Mouse (Mus musculus): Measurements from ENCODE around the gene H13. TPM values are rescaled to one million over a fixed set of nuclear protein-coding genes. Genes with fewer than 3 reads are reported as not detected.

H13 gene
- polyA plus RNA-seq, 1 experiment from 2014 or later, result 155 TPM

- peak overlapping the region; percentile 97 for H3K27ac ChIP-seq (replicated peaks)
- H3K4me2 ChIP-seq, result peak overlapping the region; percentile 95
- peaks cover 57% of the 10 kb centered on the region for H3K4me1 ChIP-seq (replicated peaks)
- peak overlapping the region; percentile 100 for H3K4me3 ChIP-seq
- H3K9me3 ChIP-seq, result no peaks in the 10 kb centered on the region
- WGBS, result 61% methylated on average over 9 of the region's 9 CpGs
- H3K27me3 ChIP-seq, result no peaks in the 10 kb centered on the region
- peaks cover 40% of the 10 kb centered on the region for H3K36me3 ChIP-seq
- H3K9ac ChIP-seq, result peak overlapping the region; percentile 99
- ATAC-seq (ENCODE audit: low read depth), result 0 out of 2 replicates have a peak, but pooled peaks have one; percentile 6
These were observed 1.9 kb downstream of the H13 start for GRCm38 (mm10) chr2:152670983-152671641.

DNA sequence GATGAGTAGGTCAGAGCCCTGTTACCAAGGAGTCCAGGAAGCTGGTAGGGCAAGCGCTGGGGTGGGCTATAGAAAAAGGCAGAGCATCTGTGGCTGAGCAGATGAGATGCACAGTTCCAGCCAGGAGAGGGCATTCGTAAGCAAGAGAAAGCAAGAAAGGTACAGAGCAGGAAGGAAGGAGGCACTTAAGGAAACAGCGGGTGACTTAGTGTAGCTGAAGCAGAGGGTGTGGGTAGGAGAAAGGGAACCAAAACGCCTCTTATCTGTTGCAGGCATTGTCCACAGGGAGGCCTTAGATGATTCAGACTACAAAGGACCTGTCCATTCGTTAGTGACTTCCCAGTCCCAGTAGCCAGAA is 2.4 kb downstream of the H13 start:
- Histone ChIP-seq H3K4me1 (replicated peaks) (peaks cover 57% of the 10 kb centered on the region), H3K9me3 (no peaks in the 10 kb centered on the region), H3K27ac (replicated peaks) (peak overlapping the region; percentile 97), H3K36me3 (peaks cover 45% of the 10 kb centered on the region), H3K27me3 (no peaks in the 10 kb centered on the region), H3K9ac (peak overlapping the region; percentile 99), H3K4me2 (peak overlapping the region; percentile 95), H3K4me3 (peak overlapping the region; percentile 100)
- WGBS, result 36% methylated on average over 5 of the region's 5 CpGs
- ATAC-seq (ENCODE audit: low read depth), result peak; percentile 32

DNA sequence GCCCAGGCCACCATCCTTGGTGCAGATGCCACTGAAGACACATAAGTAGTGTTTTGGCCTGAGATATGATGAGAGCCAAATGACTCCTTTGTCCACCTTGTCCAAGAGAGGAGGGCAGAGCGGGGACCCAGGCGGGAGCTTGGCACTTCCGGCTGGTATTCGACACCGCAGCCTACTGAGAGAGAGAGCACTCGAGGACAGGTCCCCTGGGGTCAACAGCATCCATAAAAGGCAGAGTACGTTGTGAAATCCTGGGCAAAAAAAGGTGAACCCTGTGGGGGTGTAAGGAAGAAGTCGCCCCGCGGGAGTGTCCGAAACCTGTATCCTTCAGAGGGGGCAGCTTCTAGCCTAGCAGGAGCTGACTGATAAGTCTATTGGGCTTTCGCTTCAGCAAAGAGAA is 2.9 kb downstream of the H13 start:
- peaks cover 57% of the 10 kb centered on the region for H3K4me1 ChIP-seq (replicated peaks)
- no peak for ATAC-seq (ENCODE audit: low read depth)
- no peaks in the 10 kb centered on the region for H3K9me3 ChIP-seq
- peak overlapping the region; percentile 95 for H3K4me2 ChIP-seq
- WGBS, result 74% methylated on average over 12 of the region's 12 CpGs
- peak overlapping the region; percentile 100 for H3K4me3 ChIP-seq
- peaks cover 50% of the 10 kb centered on the region for H3K36me3 ChIP-seq
- H3K27ac ChIP-seq (replicated peaks), result no peak overlapping the region; the same call in 1 of the 2 replicates
- peak overlapping the region; percentile 99 for H3K9ac ChIP-seq
- no peaks in the 10 kb centered on the region for H3K27me3 ChIP-seq

GRCm38 (mm10) chr2:152674148-152674547 is 4.9 kb downstream of the H13 start:
- Histone ChIP-seq H3K9me3 (no peaks in the 10 kb centered on the region), H3K36me3 (peaks cover 70% of the 10 kb centered on the region), H3K4me2 (no peak overlapping the region), H3K27me3 (no peaks in the 10 kb centered on the region), H3K4me3 (no peak overlapping the region), H3K9ac (no peak overlapping the region), H3K27ac (replicated peaks) (no peak overlapping the region), H3K4me1 (replicated peaks) (peaks cover 62% of the 10 kb centered on the region)
- WGBS, result 83% methylated on average over 11 of the region's 11 CpGs
- no peak for ATAC-seq (ENCODE audit: low read depth)

DNA sequence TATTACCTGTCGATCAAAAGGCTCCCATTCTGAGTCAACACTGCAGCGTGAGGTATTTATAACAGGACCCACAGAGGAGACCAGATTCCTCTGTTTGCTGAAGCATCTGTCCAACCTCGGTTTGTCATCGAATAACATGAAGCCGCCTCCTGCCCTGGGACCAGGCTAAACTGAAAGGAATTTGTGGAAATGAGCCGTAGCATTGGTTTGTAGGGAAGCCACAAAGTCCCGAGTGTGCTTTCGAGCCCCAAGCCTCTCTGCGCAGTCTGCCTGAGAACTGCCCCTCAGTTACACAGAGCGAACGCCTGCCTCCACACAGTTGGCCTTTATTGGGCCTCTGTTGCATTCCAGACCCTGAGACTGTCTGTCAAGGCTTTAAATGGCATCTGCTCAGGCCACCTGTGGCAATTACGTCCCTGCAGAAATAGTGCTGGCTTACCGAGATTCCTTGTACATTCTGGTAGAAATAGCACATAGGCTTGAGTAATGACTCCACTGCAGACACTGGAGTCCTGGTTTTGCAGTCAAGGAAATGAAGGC is 6.1 kb downstream of the H13 start:
- 76% methylated on average over 13 of the region's 13 CpGs for WGBS
- Histone ChIP-seq H3K4me2 (no peak overlapping the region), H3K9me3 (no peaks in the 10 kb centered on the region), H3K4me3 (no peak overlapping the region), H3K36me3 (peaks cover 82% of the 10 kb centered on the region), H3K9ac (no peak overlapping the region), H3K27me3 (no peaks in the 10 kb centered on the region), H3K4me1 (replicated peaks) (peaks cover 72% of the 10 kb centered on the region), H3K27ac (replicated peaks) (no peak overlapping the region)
- ATAC-seq (ENCODE audit: low read depth), result no peak

DNA sequence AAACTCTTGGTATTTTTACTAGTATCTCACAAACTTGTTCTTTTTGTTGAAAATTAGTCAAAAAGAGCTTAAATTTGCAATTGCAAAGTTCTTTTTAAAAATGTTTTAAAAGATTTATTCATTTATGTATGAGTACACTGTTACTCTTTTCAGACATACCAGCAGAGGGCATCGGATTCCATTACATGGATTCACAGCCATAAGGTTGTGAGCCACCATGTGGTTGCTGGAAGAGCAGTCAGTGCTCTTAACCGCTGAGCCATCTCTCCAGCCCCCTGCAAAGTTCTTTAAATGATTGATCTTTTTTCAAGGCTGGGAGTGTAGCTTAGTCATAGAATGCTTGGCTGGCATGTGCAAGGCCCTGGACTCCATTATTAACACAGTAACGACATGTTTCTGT is 9.0 kb downstream of the H13 start:
- no peaks in the 10 kb centered on the region for H3K27me3 ChIP-seq
- no peaks in the 10 kb centered on the region for H3K9me3 ChIP-seq
- H3K27ac ChIP-seq (replicated peaks), result no peak overlapping the region
- peak; percentile 51; the same call in 1 of the 2 replicates for ATAC-seq (ENCODE audit: low read depth)
- H3K36me3 ChIP-seq, result peaks cover 95% of the 10 kb centered on the region
- H3K9ac ChIP-seq, result no peak overlapping the region
- H3K4me3 ChIP-seq, result no peak overlapping the region
- H3K4me1 ChIP-seq (replicated peaks), result peaks cover 44% of the 10 kb centered on the region
- WGBS, result 68% methylated on average over 3 of the region's 3 CpGs
- H3K4me2 ChIP-seq, result no peak overlapping the region

GRCm38 (mm10) chr2:152678925-152679324 is 9.7 kb downstream of the H13 start:
- H3K9ac ChIP-seq, result peak overlapping the region; percentile 23; the same call in 1 of the 2 replicates
- no peak overlapping the region for H3K4me2 ChIP-seq
- H3K36me3 ChIP-seq, result peaks cover 99% of the 10 kb centered on the region
- H3K27me3 ChIP-seq, result no peaks in the 10 kb centered on the region
- H3K9me3 ChIP-seq, result no peaks in the 10 kb centered on the region
- ATAC-seq (ENCODE audit: low read depth), result no peak
- WGBS, result 92% methylated on average over 5 of the region's 5 CpGs
- no peak overlapping the region for H3K4me3 ChIP-seq
- peaks cover 40% of the 10 kb centered on the region for H3K4me1 ChIP-seq (replicated peaks)
- no peak overlapping the region for H3K27ac ChIP-seq (replicated peaks)

DNA sequence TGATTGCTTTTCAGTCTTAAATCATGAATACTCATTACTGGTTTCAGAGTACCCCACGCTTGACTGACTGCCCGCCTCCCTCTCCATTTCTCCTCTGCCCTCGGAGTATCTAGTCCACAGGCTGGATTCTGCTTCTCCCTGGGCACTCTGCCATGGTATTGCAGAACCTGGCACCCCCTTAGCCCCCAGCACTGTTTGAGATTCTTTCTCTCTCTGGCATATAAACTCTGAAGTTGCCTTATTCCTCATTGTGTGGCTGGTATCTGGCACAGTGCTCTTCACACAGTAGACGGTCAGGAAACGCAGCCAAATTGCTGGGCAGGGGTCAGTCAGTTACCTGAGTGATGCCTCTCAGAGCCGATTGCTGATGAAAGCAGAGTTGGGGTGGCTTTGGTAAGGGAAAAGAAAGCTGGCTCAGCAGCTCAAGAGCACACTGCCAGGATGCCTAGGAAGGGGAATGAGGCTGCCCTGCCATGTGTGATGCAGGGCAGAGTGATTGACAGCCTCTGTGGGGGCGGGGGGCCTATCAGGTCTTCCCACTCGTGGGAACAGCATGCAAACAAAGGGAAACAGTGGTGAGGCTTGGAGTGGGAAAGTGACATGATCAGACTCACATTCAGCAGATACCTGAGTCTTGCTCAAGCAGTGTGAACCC is 10.6 kb downstream of the H13 start:
- WGBS, result 80% methylated on average over 8 of the region's 8 CpGs
- peaks cover 31% of the 10 kb centered on the region for H3K4me1 ChIP-seq (replicated peaks)
- H3K36me3 ChIP-seq, result peaks cover 100% of the 10 kb centered on the region
- no peak overlapping the region for H3K4me3 ChIP-seq
- H3K9ac ChIP-seq, result no peak overlapping the region
- peak; percentile 48 for ATAC-seq (ENCODE audit: low read depth)
- H3K9me3 ChIP-seq, result no peaks in the 10 kb centered on the region
- no peaks in the 10 kb centered on the region for H3K27me3 ChIP-seq
- H3K4me2 ChIP-seq, result no peak overlapping the region
- H3K27ac ChIP-seq (replicated peaks), result peak overlapping the region; percentile 46; the same call in 1 of the 2 replicates

- ATAC-seq (ENCODE audit: low read depth), result no peak
- WGBS, result 92% methylated on average over 5 of the region's 5 CpGs
- no peak overlapping the region for H3K9ac ChIP-seq
- peaks cover 39% of the 10 kb centered on the region for H3K4me1 ChIP-seq (replicated peaks)
- H3K4me2 ChIP-seq, result no peak overlapping the region
- no peaks in the 10 kb centered on the region for H3K9me3 ChIP-seq
- H3K27me3 ChIP-seq, result no peaks in the 10 kb centered on the region
- H3K27ac ChIP-seq (replicated peaks), result no peak overlapping the region
- H3K4me3 ChIP-seq, result no peak overlapping the region
- H3K36me3 ChIP-seq, result peaks cover 100% of the 10 kb centered on the region
These were observed 13.8 kb downstream of the H13 start for GRCm38 (mm10) chr2:152683086-152683485.

DNA sequence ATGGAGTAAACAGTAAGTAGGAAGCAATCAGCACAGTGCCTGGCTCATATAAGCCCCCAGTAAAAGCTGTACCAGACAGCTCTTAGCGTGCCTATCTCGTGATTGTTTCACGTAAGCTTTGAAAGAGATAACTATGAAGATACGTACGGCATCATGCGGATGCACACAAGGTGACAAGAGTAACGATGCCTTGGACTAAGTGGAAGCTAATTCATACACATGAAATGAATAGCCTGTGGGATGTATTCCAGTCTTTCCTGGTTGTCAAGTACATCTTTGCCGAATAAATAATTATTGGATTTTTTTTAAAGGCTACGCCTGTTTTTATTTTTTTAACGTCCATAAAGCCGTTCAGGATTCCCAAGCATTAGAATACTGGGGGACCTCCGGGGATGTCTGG is 17.1 kb downstream of the H13 start:
- Histone ChIP-seq H3K36me3 (peaks cover 100% of the 10 kb centered on the region), H3K9ac (peak overlapping the region; percentile 59), H3K9me3 (no peaks in the 10 kb centered on the region), H3K27ac (replicated peaks) (peak overlapping the region; percentile 74), H3K27me3 (no peaks in the 10 kb centered on the region), H3K4me2 (peak overlapping the region; percentile 45), H3K4me3 (peak overlapping the region; percentile 20), H3K4me1 (replicated peaks) (peaks cover 27% of the 10 kb centered on the region)
- 59% methylated on average over 12 of the region's 12 CpGs for WGBS
- ATAC-seq (ENCODE audit: low read depth), result peak; percentile 16

DNA sequence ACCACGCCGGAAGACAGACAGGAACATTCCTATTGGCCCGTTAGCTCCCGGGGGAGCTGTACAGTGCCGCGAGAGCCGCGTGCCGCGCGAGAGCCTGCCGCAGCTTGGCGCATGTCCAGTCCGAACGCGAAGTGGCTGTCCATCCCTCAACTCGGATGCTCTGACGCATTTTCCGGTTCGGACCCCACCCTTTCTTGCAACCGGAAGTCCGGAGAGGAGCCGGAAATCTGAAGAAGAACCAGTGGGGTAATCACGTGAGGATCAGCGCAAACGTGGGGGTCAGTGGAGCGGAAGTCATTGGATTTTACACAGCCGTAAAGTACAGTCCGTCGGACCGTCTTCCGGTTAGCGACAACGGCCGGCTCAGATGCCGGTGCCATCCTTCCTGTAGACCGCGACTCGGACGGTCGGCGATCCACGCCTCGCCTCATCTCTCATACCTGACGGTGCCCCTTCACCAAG is 17.6 kb downstream of the H13 start, which contains the start of gene Mcts2:
TSS of gene Mcts2 (plus strand) at position 230 of the 462 bp plus-strand sequence.
- ATAC-seq (ENCODE audit: low read depth), result peak; percentile 96
- WGBS, result 44% methylated on average over 45 of the region's 45 CpGs
- Histone ChIP-seq H3K9ac (peak within 1 kb of the TSS; percentile 66), H3K36me3 (peaks cover 100% of the 10 kb centered on the region), H3K4me1 (replicated peaks) (peaks cover 27% of the 10 kb centered on the region), H3K27me3 (no peaks in the 10 kb centered on the region), H3K4me2 (peak within 1 kb of the TSS; percentile 80), H3K4me3 (peak within 1 kb of the TSS; percentile 47), H3K27ac (replicated peaks) (peak within 1 kb of the TSS; percentile 74), H3K9me3 (no peaks in the 10 kb centered on the region)

DNA sequence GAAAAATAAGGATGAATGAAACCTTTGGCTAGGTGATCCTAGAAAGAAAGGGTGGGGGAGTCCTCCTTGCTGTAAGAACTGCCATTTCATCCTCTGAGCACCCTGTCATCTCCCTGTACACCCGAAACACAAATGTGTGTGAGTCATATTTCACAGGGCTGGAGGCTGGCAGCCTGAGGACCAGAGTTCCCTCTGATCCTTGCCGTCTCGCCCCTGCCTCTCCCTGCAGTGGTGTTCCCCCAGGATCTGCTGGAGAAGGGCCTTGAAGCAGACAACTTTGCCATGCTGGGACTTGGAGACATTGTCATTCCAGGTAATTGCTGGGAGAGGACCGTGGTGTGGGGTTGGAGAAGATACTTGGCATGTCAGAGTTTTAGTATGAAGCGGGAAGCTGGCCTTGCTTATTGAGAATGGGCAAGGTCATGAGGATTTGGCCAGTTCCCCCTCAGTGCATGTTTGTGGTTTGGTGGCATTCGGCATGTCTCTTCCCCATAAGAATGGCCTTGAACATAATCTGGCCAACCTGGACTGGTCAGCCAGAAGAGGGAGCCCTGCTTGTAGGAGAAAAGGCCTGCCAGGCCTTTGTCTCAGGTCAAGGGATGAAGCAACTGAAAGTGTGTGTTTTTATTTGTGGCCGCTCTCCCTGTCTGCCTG is 22.4 kb downstream of the H13 start:
- H3K4me1 ChIP-seq (replicated peaks), result peaks cover 29% of the 10 kb centered on the region
- no peak overlapping the region for H3K4me3 ChIP-seq
- H3K4me2 ChIP-seq, result no peak overlapping the region
- peaks cover 78% of the 10 kb centered on the region for H3K36me3 ChIP-seq
- peak overlapping the region; percentile 15; the same call in 1 of the 2 replicates for H3K27ac ChIP-seq (replicated peaks)
- ATAC-seq (ENCODE audit: low read depth), result no peak
- 85% methylated on average over 7 of the region's 7 CpGs for WGBS
- H3K9me3 ChIP-seq, result no peaks in the 10 kb centered on the region
- H3K27me3 ChIP-seq, result no peaks in the 10 kb centered on the region
- peak overlapping the region; percentile 22 for H3K9ac ChIP-seq

Data from neural tube, embryonic 13.5 days (tissue).